Mouse (Mus musculus) forebrain, embryonic 10.5 days (tissue): ENCODE measurements at regions not wholly inside any gene's neighbourhood (a gene's known extent, or its start where the extent isn't known, plus 50 kb on each side); places are given as distances from the start of the nearest gene placed in this dataset.

Source experiments
- DNase-seq: peaks from one replicate; pipeline ENCODE4 v3.0.0-alpha.2; 2017; ENCODE audit warnings: low spot score; ENCODE audit errors: extremely low spot score
- H3K27ac ChIP-seq: fragments of 300-500 bp; sonication (generic); 2 replicates; pipeline ENCODE4 v1.5.1; 2016; ENCODE audit warnings: mild to moderate bottlenecking
- H3K27me3 ChIP-seq: fragments of 300-500 bp; sonication (generic); 2 replicates; pipeline ENCODE4 v1.6.1; 2016; ENCODE audit warnings: mild to moderate bottlenecking; ENCODE audit not compliant: poor library complexity, severe bottlenecking
- H3K36me3 ChIP-seq: fragments of 300-500 bp; sonication (generic); replicated peaks from 2 replicates; pipeline ENCODE4 v1.6.1; 2016; ENCODE audit warnings: mild to moderate bottlenecking, moderate library complexity
- H3K4me1 ChIP-seq: fragments of 300-500 bp; sonication (generic); 2 replicates; pipeline ENCODE4 v1.6.1; 2016
- H3K4me3 ChIP-seq: fragments of 300-500 bp; sonication (generic); 2 replicates; pipeline ENCODE4 v1.5.1; 2016; ENCODE audit warnings: mild to moderate bottlenecking, moderate library complexity
- H3K9me3 ChIP-seq: fragments of 300-500 bp; sonication (generic); 2 replicates; pipeline ENCODE4 v1.6.1; 2016; ENCODE audit warnings: mild to moderate bottlenecking, moderate library complexity
- WGBS: fragments of 180-500 bp; shearing (Covaris S2); methylation state at CpG from one replicate; pipeline ENCODE4 v1.1.7; 2016; 5-methylcytosine and 5-hydroxymethylcytosine counted together

GRCm38 (mm10) chr1:55898031-55898430, 492.3 kb downstream of the Plcl1 start:
- DNase-seq: no peak
- H3K4me3 ChIP-seq: no peak overlapping the region
- H3K4me1 ChIP-seq: no peaks in the 10 kb centered on the region
- 49% methylated on average over 3 of the region's 3 CpGs for WGBS
- no peaks in the 10 kb centered on the region for H3K9me3 ChIP-seq
- H3K36me3 ChIP-seq: no peaks in the 10 kb centered on the region
- H3K27me3 ChIP-seq: peaks cover 41% of the 10 kb centered on the region
- no peak overlapping the region for H3K27ac ChIP-seq

GRCm38 (mm10) chr1:55900033-55900432, 494.3 kb downstream of the Plcl1 start:
- Histone ChIP-seq H3K27ac (no peak overlapping the region), H3K4me1 (no peaks in the 10 kb centered on the region), H3K4me3 (no peak overlapping the region), H3K9me3 (peaks cover under 1% of the 10 kb centered on the region; the same call in 1 of the 2 replicates), H3K27me3 (peaks cover 22% of the 10 kb centered on the region), H3K36me3 (no peaks in the 10 kb centered on the region)
- 63% methylated on average over 3 of the region's 3 CpGs for WGBS
- no peak for DNase-seq

GRCm38 (mm10) chr1:55903177-55903576, 497.5 kb downstream of the Plcl1 start:
- no peak for DNase-seq
- Histone ChIP-seq H3K9me3 (peaks cover 6% of the 10 kb centered on the region; the same call in 1 of the 2 replicates), H3K4me1 (no peaks in the 10 kb centered on the region), H3K36me3 (no peaks in the 10 kb centered on the region), H3K27me3 (no peaks in the 10 kb centered on the region), H3K27ac (no peak overlapping the region), H3K4me3 (no peak overlapping the region)
- WGBS: 94% methylated on average over 3 of the region's 3 CpGs

- DNase-seq: no peak
- H3K4me1 ChIP-seq: no peaks in the 10 kb centered on the region
- 93% methylated on average over 2 of the region's 2 CpGs for WGBS
- peaks cover 6% of the 10 kb centered on the region; the same call in 1 of the 2 replicates for H3K9me3 ChIP-seq
- H3K27me3 ChIP-seq: no peaks in the 10 kb centered on the region
- no peak overlapping the region for H3K4me3 ChIP-seq
- no peak overlapping the region for H3K27ac ChIP-seq
- no peaks in the 10 kb centered on the region for H3K36me3 ChIP-seq
Measured at GRCm38 (mm10) chr1:55904571-55904970, 498.9 kb downstream of the Plcl1 start.

GRCm38 (mm10) chr1:55905232-55905631, 499.5 kb downstream of the Plcl1 start:
- peaks cover 6% of the 10 kb centered on the region; the same call in 1 of the 2 replicates for H3K9me3 ChIP-seq
- H3K27ac ChIP-seq: no peak overlapping the region
- no peak overlapping the region for H3K4me3 ChIP-seq
- H3K27me3 ChIP-seq: no peaks in the 10 kb centered on the region
- H3K36me3 ChIP-seq: no peaks in the 10 kb centered on the region
- no peaks in the 10 kb centered on the region for H3K4me1 ChIP-seq
- DNase-seq: no peak
- 93% methylated on average over 4 of the region's 4 CpGs for WGBS

- H3K27me3 ChIP-seq: peaks cover 6% of the 10 kb centered on the region; the same call in 1 of the 2 replicates
Measured at GRCm38 (mm10) chr1:55910024-55910423, 504.3 kb downstream of the Plcl1 start.

GRCm38 (mm10) chr1:55914284-55914683, 508.6 kb downstream of the Plcl1 start:
- Histone ChIP-seq H3K36me3 (no peaks in the 10 kb centered on the region), H3K9me3 (no peaks in the 10 kb centered on the region), H3K27ac (no peak overlapping the region), H3K4me1 (peaks cover 20% of the 10 kb centered on the region), H3K4me3 (no peak overlapping the region), H3K27me3 (peaks cover 25% of the 10 kb centered on the region)
- WGBS: 34% methylated on average over 3 of the region's 3 CpGs
- no peak for DNase-seq

More at GRCm38 (mm10) chr1:55910024-55910423, 504.3 kb downstream of the Plcl1 start:
- Histone ChIP-seq H3K4me3 (no peak overlapping the region), H3K9me3 (peaks cover 6% of the 10 kb centered on the region; the same call in 1 of the 2 replicates), H3K36me3 (no peaks in the 10 kb centered on the region), H3K4me1 (peaks cover 17% of the 10 kb centered on the region), H3K27ac (no peak overlapping the region)
- 88% methylated on average over 2 of the region's 2 CpGs for WGBS
- DNase-seq: no peak

- Histone ChIP-seq H3K9me3 (no peaks in the 10 kb centered on the region), H3K27ac (no peak overlapping the region), H3K36me3 (no peaks in the 10 kb centered on the region), H3K4me1 (peaks cover 20% of the 10 kb centered on the region), H3K27me3 (peaks cover 25% of the 10 kb centered on the region), H3K4me3 (no peak overlapping the region)
- 61% methylated on average over 11 of the region's 11 CpGs for WGBS
- no peak for DNase-seq
Measured at GRCm38 (mm10) chr1:55915940-55916339, 510.2 kb downstream of the Plcl1 start.

GRCm38 (mm10) chr1:55919516-55919915, 513.8 kb downstream of the Plcl1 start:
- Histone ChIP-seq H3K4me1 (peaks cover 6% of the 10 kb centered on the region), H3K9me3 (no peaks in the 10 kb centered on the region), H3K4me3 (no peak overlapping the region), H3K27me3 (peaks cover 19% of the 10 kb centered on the region), H3K36me3 (no peaks in the 10 kb centered on the region), H3K27ac (no peak overlapping the region)
- DNase-seq: no peak

GRCm38 (mm10) chr1:55946786-55947549, 541.2 kb downstream of the Plcl1 start:
- 69% methylated on average over 3 of the region's 3 CpGs for WGBS
- no peak for DNase-seq
- Histone ChIP-seq H3K36me3 (no peaks in the 10 kb centered on the region), H3K27me3 (no peaks in the 10 kb centered on the region), H3K4me1 (no peaks in the 10 kb centered on the region), H3K9me3 (no peaks in the 10 kb centered on the region), H3K27ac (no peak overlapping the region), H3K4me3 (no peak overlapping the region)

- Histone ChIP-seq H3K27ac (no peak overlapping the region), H3K9me3 (no peaks in the 10 kb centered on the region), H3K27me3 (no peaks in the 10 kb centered on the region), H3K4me3 (no peak overlapping the region), H3K36me3 (no peaks in the 10 kb centered on the region), H3K4me1 (no peaks in the 10 kb centered on the region)
- DNase-seq: no peak
- 89% methylated on average over 5 of the region's 5 CpGs for WGBS
Measured at GRCm38 (mm10) chr1:55947618-55948283, 542.0 kb downstream of the Plcl1 start.

- no peak for DNase-seq
- no peaks in the 10 kb centered on the region for H3K36me3 ChIP-seq
- H3K4me1 ChIP-seq: no peaks in the 10 kb centered on the region
- WGBS: 86% methylated on average over 4 of the region's 4 CpGs
- no peak overlapping the region for H3K27ac ChIP-seq
- H3K4me3 ChIP-seq: no peak overlapping the region
- no peaks in the 10 kb centered on the region for H3K27me3 ChIP-seq
- H3K9me3 ChIP-seq: no peaks in the 10 kb centered on the region
Measured at GRCm38 (mm10) chr1:55949606-55950005, 543.9 kb downstream of the Plcl1 start.

GRCm38 (mm10) chr1:55957804-55958445, 552.2 kb downstream of the Plcl1 start:
- Histone ChIP-seq H3K4me1 (no peaks in the 10 kb centered on the region), H3K4me3 (no peak overlapping the region), H3K27ac (no peak overlapping the region), H3K9me3 (no peaks in the 10 kb centered on the region), H3K27me3 (no peaks in the 10 kb centered on the region), H3K36me3 (no peaks in the 10 kb centered on the region)
- no peak for DNase-seq
- 84% methylated on average over 11 of the region's 11 CpGs for WGBS
